Mouse (Mus musculus) G1E (cell line): ENCODE data around the gene Gdf3.

Experiments
- CTCF ChIP-seq: IDR thresholded peaks from 2 replicates; pipeline ENCODE4 v1.5.1; 2012; ENCODE audit warnings: low read depth, low read length, inconsistent platforms, mixed read lengths
- GATA1 ChIP-seq: IDR thresholded peaks from 2 replicates; pipeline ENCODE4 v1.6.1; 2012; ENCODE audit warnings: borderline replicate concordance, low read length, inconsistent platforms, mixed read lengths
- GATA2 ChIP-seq: IDR thresholded peaks from 2 replicates; pipeline ENCODE4 v1.6.1; 2012; ENCODE audit warnings: low read depth, low read length, inconsistent platforms, borderline replicate concordance

DNA sequence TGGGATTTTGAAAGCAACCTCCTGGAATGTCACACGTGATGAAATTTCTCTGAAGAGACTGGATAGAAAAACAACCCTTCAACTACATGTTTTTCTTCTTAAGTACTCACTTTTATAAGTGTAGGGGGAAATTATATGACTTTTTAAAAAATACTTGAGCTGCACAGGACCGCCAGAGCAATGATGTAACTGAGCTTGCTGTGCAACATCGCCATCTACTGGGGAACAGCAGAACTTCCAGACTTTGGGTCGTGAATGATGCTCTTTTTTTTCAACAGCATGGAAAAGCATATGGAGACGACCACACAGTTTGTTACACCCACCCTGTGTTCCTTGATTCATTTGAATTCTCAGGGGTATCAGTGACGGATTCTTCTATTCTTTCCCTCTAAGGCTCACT, 47.4 kb downstream of the Gdf3 start:
- TF ChIP-seq GATA1, result no peak
- TF ChIP-seq CTCF, result peak; percentile 92
- no peak for TF ChIP-seq GATA2
